Mouse (Mus musculus): Measurements from ENCODE around the gene Akap9.
"Not testable (repeated sequence)": the region's sequence is repeated elsewhere in the genome, so short reads cannot be mapped to it uniquely, and the experiment has no call there.

Gene Akap9

DNA sequence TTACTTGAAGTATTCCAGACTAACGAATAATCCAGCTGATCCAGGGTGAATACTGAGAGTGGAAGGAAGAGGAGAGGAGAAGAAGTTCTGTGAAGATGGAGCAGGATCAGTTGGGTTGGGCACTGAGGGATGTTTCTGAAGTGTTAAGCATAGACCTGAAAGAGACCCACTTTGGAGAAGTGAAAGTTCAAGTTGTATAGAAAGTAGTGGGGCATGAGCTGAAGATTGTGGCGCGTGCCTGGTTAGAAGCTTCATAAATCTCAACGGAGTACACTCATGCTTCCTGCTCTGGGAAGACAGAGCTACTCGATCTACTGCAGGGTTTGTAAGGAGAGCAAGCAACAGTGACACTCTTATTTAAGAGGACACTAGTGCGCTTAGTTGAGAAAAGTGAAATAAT lies 41.3 kb downstream of the Akap9 start:
- DNase-seq (ENCODE audit: low spot score in 2 of 2): no peak

DNA sequence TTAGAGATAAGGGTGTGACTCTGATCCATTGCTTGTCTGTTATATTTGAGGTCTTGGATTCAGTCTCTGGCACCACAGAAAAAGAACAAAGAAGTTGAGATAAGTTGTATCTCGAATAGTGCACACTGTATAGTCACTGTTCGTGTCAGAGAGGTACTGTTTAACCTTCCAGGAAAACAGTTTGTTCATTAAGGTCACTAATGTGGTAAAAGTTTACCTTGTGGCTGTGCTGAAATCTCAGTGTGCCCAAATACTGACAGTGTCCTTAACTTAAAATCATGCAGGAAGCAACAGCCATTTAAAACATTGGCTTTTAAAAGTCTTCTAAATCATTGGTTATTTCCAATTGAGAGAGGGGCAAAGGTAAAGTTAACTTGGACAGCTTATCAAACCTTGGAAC lies 43.1 kb downstream of the Akap9 start:
- DNase-seq (ENCODE audit: low spot score in 2 of 2): no peak

- DNase-seq (ENCODE audit: low spot score in 2 of 2): no peak
Measured at GRCm38 (mm10) chr5:3973764-3974163, 45.9 kb downstream of the Akap9 start.

DNA sequence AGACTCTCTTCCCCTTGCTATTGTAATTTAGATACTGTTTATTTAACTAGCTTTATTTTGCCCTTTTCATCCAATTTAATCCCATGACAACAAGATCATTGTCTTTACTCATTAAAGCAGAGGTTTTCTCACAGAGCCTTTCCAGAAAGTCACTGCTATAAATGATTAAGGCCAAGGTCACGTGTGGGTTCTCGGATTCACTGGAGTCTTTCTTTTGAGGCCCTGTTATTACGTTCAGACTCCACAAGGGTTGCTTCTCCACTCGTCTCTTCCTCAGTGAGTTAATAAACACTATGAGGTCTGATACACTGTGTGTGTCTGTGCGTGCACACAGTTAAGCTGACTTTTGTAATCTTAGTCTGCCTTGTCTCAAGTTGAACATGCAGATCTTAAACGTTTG lies 47.0 kb downstream of the Akap9 start:
- DNase-seq (ENCODE audit: low spot score in 2 of 2): no peak

DNA sequence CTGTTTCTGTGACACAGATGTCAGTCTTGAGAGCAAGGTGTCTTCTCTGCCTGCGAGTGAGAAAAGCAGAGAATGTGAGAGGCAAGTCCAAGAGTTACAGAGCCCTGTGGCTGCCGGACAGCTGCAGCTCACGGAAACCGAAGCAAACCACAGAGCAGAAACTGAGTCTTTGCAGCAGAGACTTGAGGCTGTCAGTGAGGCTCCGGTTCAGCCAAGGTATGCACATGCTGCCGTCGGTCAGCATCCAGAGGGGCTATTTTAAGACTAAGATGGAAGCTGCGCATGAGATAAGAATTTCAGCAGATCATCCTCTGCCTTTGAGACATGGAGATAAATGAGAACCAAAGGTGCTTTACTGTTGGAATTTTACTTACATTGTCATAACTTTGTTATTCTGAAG lies 48.3 kb downstream of the Akap9 start:
- no peak for DNase-seq (ENCODE audit: low spot score in 2 of 2)

- DNase-seq (ENCODE audit: low spot score in 2 of 2): no peak
Measured at GRCm38 (mm10) chr5:3977904-3978303, 50.0 kb downstream of the Akap9 start.

DNA sequence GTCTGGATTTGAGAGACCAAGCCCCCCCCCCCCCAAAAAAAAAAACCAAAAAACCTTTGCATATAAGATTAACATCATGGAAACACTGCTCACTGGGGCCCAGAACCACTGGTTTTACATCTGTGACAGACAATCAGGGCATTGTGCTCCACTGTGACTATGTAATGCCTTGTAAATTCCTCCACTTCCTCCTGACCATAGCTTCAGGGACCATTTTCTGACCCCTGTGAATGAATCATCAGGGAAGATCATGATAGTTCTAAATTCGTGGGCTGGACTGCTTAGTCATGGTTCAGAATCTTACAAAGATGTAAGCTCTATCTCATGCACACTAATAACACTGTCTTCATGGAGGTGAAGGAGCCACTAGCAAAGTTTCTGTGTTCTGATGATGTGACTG lies 61.8 kb downstream of the Akap9 start:
- no peak for DNase-seq (ENCODE audit: low spot score in 2 of 2)

DNA sequence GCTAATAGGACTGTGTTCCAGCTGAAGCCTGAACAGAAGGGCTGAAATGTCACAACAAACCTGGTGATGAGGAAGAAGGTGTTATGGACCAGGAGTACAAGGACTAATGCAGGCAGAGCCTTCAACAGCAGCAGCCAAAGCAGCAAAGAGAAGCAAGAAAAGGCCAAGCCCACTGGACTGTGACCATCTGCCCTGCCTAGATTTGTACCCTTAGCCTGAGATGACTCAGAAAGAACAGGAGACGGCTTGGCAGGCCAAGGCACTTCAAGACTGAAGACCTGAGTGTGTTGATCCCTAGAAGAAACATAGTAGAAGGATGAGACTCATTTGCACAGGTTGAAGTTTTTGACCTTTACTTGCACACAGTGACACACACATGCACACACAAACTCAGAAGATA lies 62.6 kb downstream of the Akap9 start:
- DNase-seq (ENCODE audit: low spot score in 2 of 2): no peak

GRCm38 (mm10) chr5:4004531-4005469 lies 76.9 kb downstream of the Akap9 start:
- no peak for DNase-seq (ENCODE audit: low spot score in 2 of 2)

DNA sequence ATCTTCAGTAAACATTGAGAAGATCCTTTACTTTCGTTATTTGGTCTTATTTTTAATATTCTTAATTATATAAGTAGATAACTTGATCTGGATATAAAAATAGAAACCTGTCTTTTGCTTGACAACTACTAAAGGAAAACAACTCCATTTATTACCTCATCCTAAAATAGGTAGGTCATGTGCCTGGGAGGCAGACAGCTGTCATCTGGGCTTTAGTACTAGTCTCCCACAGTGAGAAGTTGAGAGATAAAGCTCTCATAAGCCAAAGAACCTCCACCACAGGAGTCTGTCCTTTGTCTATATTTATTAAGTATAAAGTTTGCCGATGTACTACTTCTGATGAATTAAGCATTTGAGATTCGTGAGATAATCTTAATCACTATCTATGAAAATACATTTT lies 78.8 kb downstream of the Akap9 start:
- no peak for DNase-seq (ENCODE audit: low spot score in 2 of 2)

GRCm38 (mm10) chr5:4008266-4008665 lies 80.4 kb downstream of the Akap9 start:
- no peak for DNase-seq (ENCODE audit: low spot score in 2 of 2)

GRCm38 (mm10) chr5:4009540-4009939 lies 81.7 kb downstream of the Akap9 start:
- no peak for DNase-seq (ENCODE audit: low spot score in 2 of 2)

DNA sequence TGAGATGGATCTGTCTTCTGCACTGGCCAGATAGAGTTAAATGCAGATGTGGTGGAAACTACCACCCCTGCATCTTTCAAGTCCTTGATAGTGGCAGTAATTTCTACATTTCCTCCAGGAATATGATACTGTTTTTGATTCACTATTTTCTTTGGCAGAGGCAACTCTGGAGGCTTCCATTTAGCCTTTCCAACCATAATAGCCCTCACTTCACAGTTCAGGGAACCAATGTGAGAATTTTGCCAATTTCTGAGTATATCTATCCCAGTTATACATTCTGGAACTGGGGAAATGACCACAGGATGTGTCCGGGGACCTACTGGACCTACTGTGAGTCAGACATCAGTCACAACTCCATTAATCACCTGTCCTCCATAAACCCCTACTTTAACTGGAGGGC lies 89.8 kb downstream of the Akap9 start:
- DNase-seq (ENCODE audit: low spot score in 2 of 2): not testable (repeated sequence)

DNA sequence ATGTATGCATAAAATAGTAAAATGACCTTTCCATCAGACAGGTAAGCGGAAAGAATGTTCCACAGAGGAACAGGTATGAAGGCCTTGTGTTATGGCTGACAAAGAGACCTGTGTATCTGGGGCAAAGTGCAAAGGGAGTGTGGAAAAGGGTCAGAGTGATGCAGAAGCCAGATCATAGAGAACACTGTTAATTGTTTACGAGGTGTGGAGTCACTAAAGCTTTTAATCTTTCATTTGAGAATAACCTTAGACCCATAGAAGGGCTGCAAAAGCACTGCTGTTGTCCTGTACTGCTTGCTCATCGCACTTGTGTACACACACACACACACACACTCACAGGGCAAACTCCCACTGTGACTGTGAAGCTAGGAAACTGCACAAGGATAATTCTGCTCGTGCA lies 91.5 kb downstream of the Akap9 start:
- no peak for DNase-seq (ENCODE audit: low spot score in 2 of 2)

- no peak for DNase-seq (ENCODE audit: low spot score in 2 of 2)
Measured at GRCm38 (mm10) chr5:4020018-4020417, 92.2 kb downstream of the Akap9 start.

GRCm38 (mm10) chr5:4023186-4023585 lies 95.3 kb downstream of the Akap9 start:
- DNase-seq (ENCODE audit: low spot score in 2 of 2): no peak

DNA sequence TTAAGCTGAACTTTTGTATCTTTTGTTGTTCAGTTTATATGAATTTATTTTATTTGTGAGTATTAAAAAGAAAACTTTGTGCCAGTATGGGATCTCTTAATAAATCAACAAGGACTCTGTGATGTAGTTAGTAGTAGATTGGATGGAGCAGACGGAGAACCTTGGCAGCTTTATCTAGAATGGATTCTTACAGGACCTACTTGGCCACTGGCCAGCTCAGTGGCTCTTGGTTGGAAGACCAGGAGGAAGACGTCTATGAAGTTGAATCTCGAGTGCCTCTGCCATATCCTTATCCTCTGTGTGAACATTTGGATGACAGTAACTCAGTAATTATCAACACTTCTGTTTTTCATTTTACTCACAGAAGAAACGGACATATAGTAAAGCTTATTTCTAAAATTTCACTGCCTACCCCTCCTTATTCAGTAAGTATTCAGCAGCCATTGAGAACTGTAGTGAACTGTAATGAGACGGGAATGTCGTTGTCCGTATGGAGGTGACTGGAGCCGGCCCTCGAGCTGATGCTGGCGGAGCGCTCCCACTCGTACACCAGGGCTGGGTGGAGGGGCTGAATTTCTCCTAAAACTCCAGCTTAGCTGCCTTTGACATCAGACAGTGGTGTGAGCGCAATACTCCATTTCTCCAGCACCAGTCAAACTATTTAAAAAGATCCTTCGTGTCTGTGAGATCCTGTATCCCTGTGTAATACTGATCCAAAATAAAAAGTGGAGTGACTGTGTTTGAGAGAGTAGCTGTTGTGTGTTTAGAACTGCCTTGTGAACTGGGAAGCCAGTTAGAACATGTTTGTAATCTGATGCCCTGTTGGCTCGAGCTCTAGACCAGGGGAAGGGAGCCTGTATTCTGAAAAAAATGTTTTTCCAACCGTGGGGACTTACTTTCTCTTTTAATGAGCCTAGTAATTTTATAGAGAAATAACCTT lies 96.2 kb downstream of the Akap9 start:
- no peak for DNase-seq (ENCODE audit: low spot score in 2 of 2)

GRCm38 (mm10) chr5:4024727-4025126 lies 96.9 kb downstream of the Akap9 start:
- no peak for DNase-seq (ENCODE audit: low spot score in 2 of 2)

DNA sequence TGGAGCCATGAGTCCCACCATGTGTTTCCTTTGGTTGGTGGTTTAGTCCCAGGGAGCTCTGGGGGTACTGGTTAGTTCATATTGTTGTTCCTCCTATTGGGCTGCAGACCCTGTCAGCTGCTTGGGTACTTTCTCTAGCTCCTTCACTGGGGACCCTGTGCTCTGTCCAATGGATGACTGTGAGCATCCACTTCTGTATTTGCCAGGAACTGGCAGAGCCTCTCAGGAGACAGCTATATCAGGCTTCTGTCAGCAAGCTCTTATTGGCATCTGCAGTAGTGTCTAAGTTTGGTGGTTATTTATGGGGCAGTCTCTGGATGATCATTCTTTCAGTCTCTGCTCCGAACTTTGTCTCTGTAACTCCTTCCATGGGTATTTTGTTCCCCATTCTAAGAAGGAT lies 98.5 kb downstream of the Akap9 start:
- DNase-seq (ENCODE audit: low spot score in 2 of 2): not testable (repeated sequence)

GRCm38 (mm10) chr5:4028486-4029173 lies 100.8 kb downstream of the Akap9 start:
- DNase-seq (ENCODE audit: low spot score in 2 of 2): no peak

GRCm38 (mm10) chr5:4031846-4032245 lies 104.0 kb downstream of the Akap9 start:
- no peak for DNase-seq (ENCODE audit: low spot score in 2 of 2)

DNA sequence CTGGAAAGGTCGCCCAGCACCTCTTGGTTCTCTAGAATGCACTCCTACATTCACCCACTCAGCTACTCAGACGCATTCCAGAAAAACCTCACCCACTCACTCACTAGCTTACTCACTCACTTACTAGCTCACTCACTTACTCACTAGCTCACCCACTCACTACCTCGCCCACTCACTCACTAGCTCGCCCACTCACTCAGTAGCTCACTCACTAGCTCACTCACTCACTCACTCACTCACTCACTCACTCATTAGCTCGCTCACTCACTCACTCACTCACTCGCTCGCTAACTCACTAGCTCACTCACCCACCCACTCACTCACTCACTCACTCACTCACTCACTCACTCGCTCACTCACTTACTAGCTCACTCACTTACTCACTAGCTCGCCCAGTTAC lies 108.8 kb downstream of the Akap9 start:
- no peak for DNase-seq (ENCODE audit: low spot score in 2 of 2)
